Mouse (Mus musculus): ENCODE results near the gene Dlg2. TPM values are rescaled to one million over a fixed set of nuclear protein-coding genes. Genes with fewer than 3 reads are reported as not detected.

Gene Dlg2
- polyA plus RNA-seq, 1 experiment from 2014 or later = 5.1 TPM

DNA sequence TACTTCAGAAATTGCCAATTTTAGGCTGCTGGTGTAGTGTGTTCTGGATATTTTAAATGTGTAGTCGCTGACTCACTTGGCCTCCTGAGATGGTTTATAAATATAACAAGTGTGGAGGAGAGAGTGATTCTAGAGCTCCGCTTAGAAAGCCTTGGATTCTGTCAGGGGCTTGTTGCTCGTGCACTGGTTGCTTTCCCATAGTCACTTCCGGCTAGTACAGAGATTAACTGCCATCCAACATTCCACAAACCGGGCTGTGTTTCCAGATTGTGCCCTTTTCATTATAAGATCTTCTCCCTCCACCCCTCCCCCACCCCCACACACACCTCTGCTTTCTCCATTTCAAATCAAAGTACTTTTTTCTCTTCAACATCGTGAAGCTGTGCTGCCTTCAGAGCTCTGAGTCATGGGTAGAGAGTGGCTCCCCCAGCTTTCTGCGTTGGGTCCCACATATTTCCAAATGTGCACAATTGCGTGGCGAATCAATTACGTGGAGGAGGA, 893.4 kb downstream of the Dlg2 start:
- no peaks in the 10 kb centered on the region for H3K4me1 ChIP-seq (ENCODE audit: control insufficient read depth, insufficient read depth, low read length)
- no peaks in the 10 kb centered on the region for H3K36me3 ChIP-seq (ENCODE audit: control insufficient read depth, insufficient read depth, low read length)
- WGBS = 58% methylated on average over 10 of the region's 10 CpGs
- H3K27me3 ChIP-seq (ENCODE audit: control insufficient read depth, insufficient read depth, low read length) = no peaks in the 10 kb centered on the region
- no peak overlapping the region for H3K9ac ChIP-seq (replicated peaks; ENCODE audit: low read depth, low read length)
- no peaks in the 10 kb centered on the region for H3K9me3 ChIP-seq (ENCODE audit: control insufficient read depth, low read depth, low read length)
- ATAC-seq (ENCODE audit: insufficient number of reproducible peaks, insufficient read depth, low FRiP score, low read depth) = no peak
- no peak overlapping the region for H3K4me3 ChIP-seq (ENCODE audit: low read depth, low read length)
- H3K4me2 ChIP-seq (replicated peaks; ENCODE audit: low read depth, low read length) = no peak overlapping the region
- H3K27ac ChIP-seq (ENCODE audit: low read length) = no peak overlapping the region

GRCm38 (mm10) chr7:91382281-91382680, 905.8 kb downstream of the Dlg2 start:
- Histone ChIP-seq H3K4me1 (ENCODE audit: control insufficient read depth, insufficient read depth, low read length) (no peaks in the 10 kb centered on the region), H3K9me3 (ENCODE audit: control insufficient read depth, low read depth, low read length) (no peaks in the 10 kb centered on the region), H3K9ac (replicated peaks; ENCODE audit: low read depth, low read length) (no peak overlapping the region), H3K4me2 (replicated peaks; ENCODE audit: low read depth, low read length) (no peak overlapping the region), H3K36me3 (ENCODE audit: control insufficient read depth, insufficient read depth, low read length) (no peaks in the 10 kb centered on the region), H3K27me3 (ENCODE audit: control insufficient read depth, insufficient read depth, low read length) (no peaks in the 10 kb centered on the region), H3K4me3 (ENCODE audit: low read depth, low read length) (no peak overlapping the region), H3K27ac (ENCODE audit: low read length) (no peak overlapping the region)
- 64% methylated on average over 3 of the region's 3 CpGs for WGBS
- ATAC-seq (ENCODE audit: insufficient number of reproducible peaks, insufficient read depth, low FRiP score, low read depth) = no peak

DNA sequence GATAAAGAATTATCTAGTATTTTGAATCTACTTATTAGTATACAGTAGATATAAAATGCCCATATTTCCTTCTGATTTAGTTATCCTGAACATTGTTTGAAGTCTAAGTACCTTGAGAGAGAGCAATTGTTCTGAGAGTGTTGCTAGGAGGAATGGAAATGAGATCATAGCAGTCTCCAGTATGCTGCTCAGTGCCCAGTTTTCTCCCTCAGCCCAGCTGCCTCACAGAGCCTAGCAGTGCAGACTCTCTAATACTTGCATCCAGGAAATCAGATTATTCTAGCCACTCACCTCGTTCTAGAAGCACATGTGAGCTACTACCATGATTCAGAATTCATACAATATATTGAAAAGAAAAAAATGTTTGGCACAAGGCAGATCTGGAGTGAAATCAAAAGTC, 907.4 kb downstream of the Dlg2 start:
- Histone ChIP-seq H3K4me1 (ENCODE audit: control insufficient read depth, insufficient read depth, low read length) (no peaks in the 10 kb centered on the region), H3K9ac (replicated peaks; ENCODE audit: low read depth, low read length) (no peak overlapping the region), H3K36me3 (ENCODE audit: control insufficient read depth, insufficient read depth, low read length) (no peaks in the 10 kb centered on the region), H3K9me3 (ENCODE audit: control insufficient read depth, low read depth, low read length) (no peaks in the 10 kb centered on the region), H3K27me3 (ENCODE audit: control insufficient read depth, insufficient read depth, low read length) (no peaks in the 10 kb centered on the region), H3K4me2 (replicated peaks; ENCODE audit: low read depth, low read length) (no peak overlapping the region), H3K27ac (ENCODE audit: low read length) (no peak overlapping the region), H3K4me3 (ENCODE audit: low read depth, low read length) (no peak overlapping the region)
- ATAC-seq (ENCODE audit: insufficient number of reproducible peaks, insufficient read depth, low FRiP score, low read depth) = no peak
- WGBS = 49% methylated on average over 1 of the region's 1 CpGs

- no peak for ATAC-seq (ENCODE audit: insufficient number of reproducible peaks, insufficient read depth, low FRiP score, low read depth)
- Histone ChIP-seq H3K36me3 (ENCODE audit: control insufficient read depth, insufficient read depth, low read length) (no peaks in the 10 kb centered on the region), H3K9me3 (ENCODE audit: control insufficient read depth, low read depth, low read length) (no peaks in the 10 kb centered on the region), H3K27me3 (ENCODE audit: control insufficient read depth, insufficient read depth, low read length) (no peaks in the 10 kb centered on the region), H3K27ac (ENCODE audit: low read length) (no peak overlapping the region), H3K4me1 (ENCODE audit: control insufficient read depth, insufficient read depth, low read length) (no peaks in the 10 kb centered on the region), H3K4me3 (ENCODE audit: low read depth, low read length) (no peak overlapping the region), H3K4me2 (replicated peaks; ENCODE audit: low read depth, low read length) (no peak overlapping the region), H3K9ac (replicated peaks; ENCODE audit: low read depth, low read length) (no peak overlapping the region)
- 87% methylated on average over 5 of the region's 5 CpGs for WGBS
These were observed 912.8 kb downstream of the Dlg2 start for GRCm38 (mm10) chr7:91389272-91389671.

DNA sequence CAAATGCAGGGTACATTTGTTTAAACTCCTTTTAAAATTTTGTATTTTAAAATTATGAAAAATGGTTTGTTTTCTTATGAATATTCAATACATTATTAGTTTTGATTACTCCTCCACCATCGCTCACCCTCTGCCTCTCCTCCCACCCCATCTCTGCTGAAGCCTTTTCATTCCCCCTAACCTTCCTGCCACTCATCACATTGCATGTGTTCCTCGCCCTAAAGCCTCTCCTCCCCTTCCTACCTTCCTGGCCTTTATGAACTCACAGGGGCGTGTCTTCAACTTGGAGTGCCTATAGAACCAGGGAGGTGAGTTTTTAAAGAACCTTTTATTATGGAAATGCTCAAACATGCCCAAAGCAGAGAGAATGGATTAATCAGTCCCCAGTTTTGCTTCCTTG, 921.4 kb downstream of the Dlg2 start:
- 35% methylated on average over 3 of the region's 3 CpGs for WGBS
- H3K4me3 ChIP-seq (ENCODE audit: low read depth, low read length) = no peak overlapping the region
- no peak for ATAC-seq (ENCODE audit: insufficient number of reproducible peaks, insufficient read depth, low FRiP score, low read depth)

DNA sequence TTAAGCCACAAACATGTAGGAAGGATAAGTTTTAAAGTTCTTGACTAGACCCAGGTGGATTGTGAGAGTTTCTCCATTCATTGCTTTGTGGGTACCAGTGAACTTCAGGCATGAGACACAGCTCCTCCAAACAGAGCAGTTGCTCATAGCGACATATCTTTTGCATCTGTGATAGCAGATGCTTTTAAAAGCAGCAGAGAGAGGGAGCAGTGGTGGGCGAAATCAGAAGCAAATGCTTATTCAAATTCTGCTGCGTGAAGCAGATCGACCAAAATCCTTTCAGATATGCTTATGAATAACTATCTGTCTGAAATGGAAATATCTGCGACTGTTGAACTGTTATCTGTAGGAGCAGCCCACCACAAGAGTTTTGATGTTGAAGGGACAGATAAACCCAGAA, 935.6 kb downstream of the Dlg2 start:
- 79% methylated on average over 5 of the region's 5 CpGs for WGBS
- Histone ChIP-seq H3K27ac (ENCODE audit: low read length) (no peak overlapping the region), H3K9me3 (ENCODE audit: control insufficient read depth, low read depth, low read length) (no peaks in the 10 kb centered on the region)

More for the DNA sequence above, 921.4 kb downstream of the Dlg2 start:
- H3K27ac ChIP-seq (ENCODE audit: low read length) = no peak overlapping the region
- H3K4me1 ChIP-seq (ENCODE audit: control insufficient read depth, insufficient read depth, low read length) = no peaks in the 10 kb centered on the region
- no peaks in the 10 kb centered on the region for H3K27me3 ChIP-seq (ENCODE audit: control insufficient read depth, insufficient read depth, low read length)
- no peaks in the 10 kb centered on the region for H3K36me3 ChIP-seq (ENCODE audit: control insufficient read depth, insufficient read depth, low read length)
- no peak overlapping the region for H3K4me2 ChIP-seq (replicated peaks; ENCODE audit: low read depth, low read length)
- no peaks in the 10 kb centered on the region for H3K9me3 ChIP-seq (ENCODE audit: control insufficient read depth, low read depth, low read length)
- no peak overlapping the region for H3K9ac ChIP-seq (replicated peaks; ENCODE audit: low read depth, low read length)

DNA sequence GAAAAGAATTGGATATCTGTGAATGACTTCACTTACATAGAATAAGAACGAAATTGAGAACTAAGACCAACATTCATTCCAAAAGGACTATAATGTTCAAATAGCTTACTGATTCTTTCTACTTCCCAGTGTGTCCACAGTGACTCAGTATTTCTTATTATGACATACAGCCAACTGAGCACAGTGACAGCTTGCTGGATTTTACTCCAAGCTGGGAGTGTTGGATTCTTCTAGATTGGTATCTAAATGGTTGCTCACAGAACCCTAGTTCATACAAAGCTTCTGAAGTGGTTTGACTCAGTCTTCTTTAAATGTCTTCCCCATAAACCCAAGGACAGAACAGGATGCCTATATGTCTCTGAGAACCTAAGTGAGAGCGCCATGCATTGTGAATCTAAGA, 937.7 kb downstream of the Dlg2 start:
- Histone ChIP-seq H3K27me3 (ENCODE audit: control insufficient read depth, insufficient read depth, low read length) (no peaks in the 10 kb centered on the region), H3K27ac (ENCODE audit: low read length) (no peak overlapping the region), H3K4me1 (ENCODE audit: control insufficient read depth, insufficient read depth, low read length) (no peaks in the 10 kb centered on the region), H3K4me2 (replicated peaks; ENCODE audit: low read depth, low read length) (no peak overlapping the region), H3K36me3 (ENCODE audit: control insufficient read depth, insufficient read depth, low read length) (no peaks in the 10 kb centered on the region), H3K9ac (replicated peaks; ENCODE audit: low read depth, low read length) (no peak overlapping the region), H3K4me3 (ENCODE audit: low read depth, low read length) (no peak overlapping the region), H3K9me3 (ENCODE audit: control insufficient read depth, low read depth, low read length) (no peaks in the 10 kb centered on the region)
- ATAC-seq (ENCODE audit: insufficient number of reproducible peaks, insufficient read depth, low FRiP score, low read depth) = no peak
- WGBS = 76% methylated on average over 2 of the region's 2 CpGs

More for the DNA sequence above, 935.6 kb downstream of the Dlg2 start:
- Histone ChIP-seq H3K27me3 (ENCODE audit: control insufficient read depth, insufficient read depth, low read length) (no peaks in the 10 kb centered on the region), H3K4me3 (ENCODE audit: low read depth, low read length) (no peak overlapping the region), H3K36me3 (ENCODE audit: control insufficient read depth, insufficient read depth, low read length) (no peaks in the 10 kb centered on the region), H3K9ac (replicated peaks; ENCODE audit: low read depth, low read length) (no peak overlapping the region), H3K4me2 (replicated peaks; ENCODE audit: low read depth, low read length) (no peak overlapping the region), H3K4me1 (ENCODE audit: control insufficient read depth, insufficient read depth, low read length) (no peaks in the 10 kb centered on the region)
- ATAC-seq (ENCODE audit: insufficient number of reproducible peaks, insufficient read depth, low FRiP score, low read depth) = no peak

DNA sequence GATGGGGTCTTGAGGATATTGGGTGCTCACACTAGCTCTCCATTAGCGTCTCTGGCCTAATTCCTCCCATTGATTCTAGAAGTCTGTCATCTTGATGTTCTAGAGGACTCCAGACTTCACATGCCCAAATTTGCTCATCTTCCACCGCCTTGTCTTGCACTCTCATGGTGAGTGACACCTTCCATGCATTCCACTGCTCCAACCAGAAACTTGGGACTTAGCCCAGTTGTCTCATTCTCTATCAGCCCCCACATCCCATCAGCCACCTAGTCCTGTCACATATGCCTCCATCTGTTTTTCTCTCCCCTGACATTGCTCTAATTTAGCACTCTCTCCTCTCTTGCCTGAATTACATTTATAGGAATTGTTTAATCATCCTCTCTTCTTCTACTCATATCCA, 938.3 kb downstream of the Dlg2 start:
- no peaks in the 10 kb centered on the region for H3K36me3 ChIP-seq (ENCODE audit: control insufficient read depth, insufficient read depth, low read length)
- no peaks in the 10 kb centered on the region for H3K27me3 ChIP-seq (ENCODE audit: control insufficient read depth, insufficient read depth, low read length)
- no peak overlapping the region for H3K4me2 ChIP-seq (replicated peaks; ENCODE audit: low read depth, low read length)
- no peak for ATAC-seq (ENCODE audit: insufficient number of reproducible peaks, insufficient read depth, low FRiP score, low read depth)
- H3K9me3 ChIP-seq (ENCODE audit: control insufficient read depth, low read depth, low read length) = no peaks in the 10 kb centered on the region
- 85% methylated on average over 2 of the region's 2 CpGs for WGBS
- no peaks in the 10 kb centered on the region for H3K4me1 ChIP-seq (ENCODE audit: control insufficient read depth, insufficient read depth, low read length)
- no peak overlapping the region for H3K27ac ChIP-seq (ENCODE audit: low read length)
- no peak overlapping the region for H3K4me3 ChIP-seq (ENCODE audit: low read depth, low read length)
- no peak overlapping the region for H3K9ac ChIP-seq (replicated peaks; ENCODE audit: low read depth, low read length)

- ATAC-seq (ENCODE audit: insufficient number of reproducible peaks, insufficient read depth, low FRiP score, low read depth) = no peak
- H3K4me3 ChIP-seq (ENCODE audit: low read depth, low read length) = no peak overlapping the region
- H3K36me3 ChIP-seq (ENCODE audit: control insufficient read depth, insufficient read depth, low read length) = no peaks in the 10 kb centered on the region
- H3K4me2 ChIP-seq (replicated peaks; ENCODE audit: low read depth, low read length) = no peak overlapping the region
- WGBS = 85% methylated on average over 4 of the region's 4 CpGs
- no peak overlapping the region for H3K9ac ChIP-seq (replicated peaks; ENCODE audit: low read depth, low read length)
- no peaks in the 10 kb centered on the region for H3K4me1 ChIP-seq (ENCODE audit: control insufficient read depth, insufficient read depth, low read length)
- H3K9me3 ChIP-seq (ENCODE audit: control insufficient read depth, low read depth, low read length) = no peaks in the 10 kb centered on the region
- H3K27me3 ChIP-seq (ENCODE audit: control insufficient read depth, insufficient read depth, low read length) = no peaks in the 10 kb centered on the region
- H3K27ac ChIP-seq (ENCODE audit: low read length) = no peak overlapping the region
These were observed 943.7 kb downstream of the Dlg2 start for GRCm38 (mm10) chr7:91420215-91420614.
